Comparison of ENCODE assay signal across 29 mouse cellular contexts in genomic region chr5:120895231-120895900, GRCm38 (mm10). TPM values are rescaled to one million over a fixed set of nuclear protein-coding genes. Genes with fewer than 3 reads are reported as not detected.
"Had no signal": no experiment of that assay in that cellular context is flagged by ENCODE, and none has a peak within 500 bp of the region (broad histone marks: within the 10 kb centered on the region; RNA-seq: fewer than 3 reads in every experiment).

No protein-coding gene starts in this region.

- H3K36me3 ChIP-seq: limb, embryonic 12.5 days; limb, embryonic 15.5 days; midbrain, embryonic 12.5 days; neural tube, embryonic 12.5 days; neural tube, embryonic 15.5 days had no signal

- DNase-seq: kidney, postnatal 10 days; kidney, postnatal 36 days; layer of hippocampus, postnatal 36 days; left cerebral cortex, postnatal 4 days; liver, postnatal 0 days; lung, embryonic 14.5 days; right cerebral cortex, adult 18-20 months; right cerebral cortex, postnatal 14 days; right cerebral cortex, postnatal 4 days; thymus, adult 2 months; thymus, postnatal 14 days; thymus, postnatal 4 days had no signal

- ATAC-seq: liver, postnatal 0 days; lung, postnatal 0 days had no signal

- H3K4me3 ChIP-seq: left cerebral cortex, adult 2 months; limb, embryonic 12.5 days; limb, embryonic 15.5 days; midbrain, embryonic 12.5 days; neural tube, embryonic 12.5 days; neural tube, embryonic 15.5 days had no signal

- H3K27me3 ChIP-seq: limb, embryonic 12.5 days; limb, embryonic 15.5 days; midbrain, embryonic 12.5 days; neural tube, embryonic 12.5 days; neural tube, embryonic 15.5 days had no signal

- H3K4me2 ChIP-seq: limb, embryonic 12.5 days; limb, embryonic 15.5 days; liver, embryonic 11.5 days; lung, embryonic 14.5 days; midbrain, embryonic 12.5 days; neural tube, embryonic 12.5 days; neural tube, embryonic 15.5 days had no signal

- H3K27ac ChIP-seq: left cerebral cortex, adult 2 months; limb, embryonic 12.5 days; limb, embryonic 15.5 days; liver, embryonic 14.5 days; macrophage; midbrain, embryonic 12.5 days; neural tube, embryonic 12.5 days; neural tube, embryonic 15.5 days; stomach, postnatal 0 days had no signal

- H3K4me1 ChIP-seq: limb, embryonic 12.5 days; limb, embryonic 15.5 days; midbrain, embryonic 12.5 days; neural tube, embryonic 12.5 days; neural tube, embryonic 15.5 days had no signal

- H3K9me3 ChIP-seq: limb, embryonic 12.5 days; limb, embryonic 15.5 days; midbrain, embryonic 12.5 days; neural tube, embryonic 12.5 days had no signal

- H3K9ac ChIP-seq: limb, embryonic 12.5 days; limb, embryonic 15.5 days; liver, embryonic 14.5 days; liver, postnatal 0 days; lung, embryonic 14.5 days; midbrain, embryonic 12.5 days; neural tube, embryonic 12.5 days; neural tube, embryonic 15.5 days had no signal

RNA-seq across cellular contexts. Expression of gene Oas1g, which starts 8.0 kb away (rescaled TPM):
- total RNA-seq: layer of hippocampus, postnatal 10 days; layer of hippocampus, postnatal 36 days; left cerebral cortex, adult 2 months; left cerebral cortex, postnatal 14 days; left cerebral cortex, postnatal 4 days had no signal
- polyA plus RNA-seq: lung, embryonic 14.5 days had no signal

RNA-seq across cellular contexts. Expression of gene Oas1a, which starts 12.0 kb away (rescaled TPM):
- total RNA-seq: layer of hippocampus, postnatal 36 days had no signal

RNA-seq across cellular contexts. Expression of gene Oas1d, which starts 19.0 kb away (rescaled TPM):
- total RNA-seq: layer of hippocampus, adult 8-10 months; layer of hippocampus, postnatal 36 days; left cerebral cortex, adult 2 months; left cerebral cortex, postnatal 14 days; left cerebral cortex, postnatal 4 days; megakaryocyte, adult 5-6 weeks had no signal
- polyA plus RNA-seq: limb, embryonic 12.5 days; limb, embryonic 15.5 days; liver, embryonic 11.5 days; liver, embryonic 14.5 days; liver, postnatal 0 days; lung, embryonic 14.5 days; lung, postnatal 0 days; macrophage; midbrain, embryonic 12.5 days; neural tube, embryonic 12.5 days; neural tube, embryonic 15.5 days; stomach, embryonic 14.5 days had no signal

RNA-seq across cellular contexts. Expression of gene Oas1h, which starts 34.1 kb away (rescaled TPM):
- total RNA-seq: layer of hippocampus, adult 8-10 months; layer of hippocampus, postnatal 10 days; layer of hippocampus, postnatal 36 days; left cerebral cortex, adult 2 months; left cerebral cortex, postnatal 14 days; left cerebral cortex, postnatal 4 days; megakaryocyte, adult 5-6 weeks; midbrain, postnatal 0 days had no signal
- polyA plus RNA-seq: limb, embryonic 12.5 days; limb, embryonic 15.5 days; liver, embryonic 11.5 days; liver, embryonic 14.5 days; liver, postnatal 0 days; lung, embryonic 14.5 days; lung, postnatal 0 days; macrophage; midbrain, embryonic 12.5 days; midbrain, postnatal 0 days; neural tube, embryonic 12.5 days; neural tube, embryonic 15.5 days; stomach, embryonic 14.5 days; stomach, postnatal 0 days had no signal

RNA-seq across cellular contexts. Expression of gene Oas1f, which starts 48.2 kb away (rescaled TPM):
- total RNA-seq: layer of hippocampus, adult 8-10 months; layer of hippocampus, postnatal 10 days; layer of hippocampus, postnatal 36 days; left cerebral cortex, adult 2 months; left cerebral cortex, postnatal 14 days; left cerebral cortex, postnatal 4 days; megakaryocyte, adult 5-6 weeks; midbrain, postnatal 0 days had no signal
- polyA plus RNA-seq: limb, embryonic 12.5 days; liver, embryonic 11.5 days; liver, embryonic 14.5 days; liver, postnatal 0 days; lung, embryonic 14.5 days; lung, postnatal 0 days; macrophage; midbrain, embryonic 12.5 days; midbrain, postnatal 0 days; neural tube, embryonic 12.5 days; neural tube, embryonic 15.5 days; stomach, postnatal 0 days had no signal
